Mouse (Mus musculus): Measurements from ENCODE around the gene Srcap.
"Not testable (repeated sequence)": the region's sequence is repeated elsewhere in the genome, so short reads cannot be mapped to it uniquely, and the experiment has no call there.

Gene Srcap

DNA sequence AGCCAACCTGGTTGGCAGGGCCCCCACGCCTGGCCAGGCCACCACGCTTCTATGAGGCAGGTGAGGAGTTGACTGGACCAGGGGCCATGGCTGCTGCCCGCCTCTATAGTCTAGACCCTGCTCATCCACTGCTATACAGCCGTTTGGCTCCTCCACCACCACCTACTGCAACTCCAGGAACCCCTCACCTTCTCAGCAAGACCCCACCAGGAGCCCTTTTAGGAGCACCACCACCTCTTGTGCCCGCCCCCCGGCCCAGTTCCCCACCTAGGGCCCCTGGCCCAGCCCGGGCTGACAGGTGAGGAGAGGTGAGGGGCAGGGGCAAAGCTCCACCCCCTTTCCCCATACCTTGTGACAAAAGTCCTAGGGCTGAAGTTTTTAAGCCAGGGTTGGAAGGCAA lies 21.8 kb upstream of the Srcap start:
- DNase-seq (ENCODE audit: low spot score in 2 of 2), result no peak

DNA sequence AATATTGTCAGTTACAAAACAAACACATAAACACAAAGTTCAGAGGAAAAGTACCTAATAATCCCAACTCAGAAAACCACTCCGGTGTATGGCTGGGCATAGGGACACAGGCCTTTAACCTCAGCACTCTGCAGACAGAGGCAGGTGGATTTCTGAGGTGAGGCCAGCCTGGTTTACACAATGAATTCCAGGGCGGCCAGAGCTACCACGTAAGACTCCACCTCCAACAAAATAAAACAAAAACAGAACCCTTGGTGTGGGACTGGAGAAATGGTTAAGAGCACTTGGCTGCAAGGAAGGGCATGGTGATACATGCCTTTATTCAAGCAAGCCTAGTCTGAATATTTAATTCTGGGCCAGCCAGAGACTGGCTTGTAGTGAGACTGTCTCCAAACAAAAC lies 19.9 kb upstream of the Srcap start:
- DNase-seq (ENCODE audit: low spot score in 2 of 2), result no peak

DNA sequence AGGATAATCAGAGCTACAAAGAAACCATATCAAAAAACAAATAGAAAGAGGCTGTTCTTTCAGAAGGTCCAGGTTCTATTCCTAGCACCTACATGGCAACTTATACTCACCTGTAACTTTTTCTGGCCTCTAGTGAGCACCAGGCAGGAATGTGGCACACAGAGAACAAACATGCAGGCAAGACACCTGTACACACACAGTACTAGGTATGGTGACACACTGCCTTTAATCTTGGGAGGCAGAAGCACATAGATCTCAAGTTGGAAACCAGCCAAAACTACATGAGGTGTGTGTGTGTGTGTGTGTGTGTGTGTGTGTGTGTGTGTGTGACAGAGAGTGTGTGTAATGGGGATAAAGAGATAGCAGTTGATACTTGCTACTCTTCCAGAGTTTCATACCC lies 17.1 kb upstream of the Srcap start:
- DNase-seq (ENCODE audit: low spot score in 2 of 2), result no peak

DNA sequence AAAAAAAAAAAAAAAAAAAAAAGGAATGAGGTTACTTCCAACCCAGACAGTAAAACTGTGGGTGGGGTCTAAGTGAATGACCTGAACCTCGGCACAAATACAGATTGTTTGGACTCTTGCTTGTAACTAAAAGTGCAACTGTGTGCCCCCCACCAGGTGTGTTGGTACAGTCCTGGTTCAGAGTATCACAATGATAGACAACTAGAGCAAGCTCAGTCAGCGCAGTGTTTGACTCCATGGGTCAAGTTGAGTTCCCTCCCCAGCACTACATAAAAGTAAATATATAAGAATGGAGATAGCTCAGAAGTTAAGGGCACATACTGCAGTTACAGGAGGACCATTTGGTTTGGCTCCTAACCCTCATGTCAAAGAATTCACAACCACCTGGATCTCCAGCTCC lies 14.4 kb upstream of the Srcap start:
- DNase-seq (ENCODE audit: low spot score in 2 of 2), result no peak

DNA sequence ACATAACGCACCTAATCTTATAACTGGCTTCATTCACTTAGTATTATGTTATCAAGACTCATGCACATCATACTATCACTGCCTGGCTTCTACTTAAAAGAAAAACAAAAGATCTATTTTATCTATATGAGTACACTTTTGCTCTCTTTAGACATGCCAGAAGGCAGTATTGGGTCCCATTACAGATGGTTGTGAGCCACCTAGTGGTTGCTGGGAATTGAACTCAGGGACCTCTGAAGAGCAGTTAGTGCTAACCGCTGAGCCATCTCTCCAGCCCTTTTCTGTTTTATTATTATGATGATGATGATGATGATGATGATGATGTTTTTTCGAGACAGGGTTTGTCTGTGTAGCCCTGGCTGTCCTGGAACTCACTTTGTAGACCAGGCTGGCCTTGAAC lies 13.4 kb upstream of the Srcap start:
- peak; percentile 27 to 59 for DNase-seq (ENCODE audit: low spot score in 2 of 2)

DNA sequence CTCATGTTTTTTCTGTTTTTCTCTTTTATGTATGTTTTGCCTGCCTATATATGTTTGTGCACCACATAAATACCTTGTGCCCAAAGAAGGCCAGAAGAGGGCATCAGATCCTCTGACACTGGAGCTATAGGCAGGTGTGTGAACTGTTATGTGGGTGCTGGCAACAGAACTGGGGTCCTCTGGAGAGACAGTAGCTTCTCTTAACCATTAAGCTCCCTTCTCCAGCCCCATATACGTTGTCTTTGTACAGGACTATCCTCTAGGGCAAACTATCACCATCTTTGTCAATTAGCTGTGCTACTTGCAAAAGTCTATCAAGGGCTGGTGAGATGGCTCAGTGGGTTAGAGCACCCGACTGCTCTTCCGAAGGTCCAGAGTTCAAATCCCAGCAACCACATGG lies 3.5 kb upstream of the Srcap start:
- no peak for DNase-seq (ENCODE audit: low spot score in 2 of 2)

DNA sequence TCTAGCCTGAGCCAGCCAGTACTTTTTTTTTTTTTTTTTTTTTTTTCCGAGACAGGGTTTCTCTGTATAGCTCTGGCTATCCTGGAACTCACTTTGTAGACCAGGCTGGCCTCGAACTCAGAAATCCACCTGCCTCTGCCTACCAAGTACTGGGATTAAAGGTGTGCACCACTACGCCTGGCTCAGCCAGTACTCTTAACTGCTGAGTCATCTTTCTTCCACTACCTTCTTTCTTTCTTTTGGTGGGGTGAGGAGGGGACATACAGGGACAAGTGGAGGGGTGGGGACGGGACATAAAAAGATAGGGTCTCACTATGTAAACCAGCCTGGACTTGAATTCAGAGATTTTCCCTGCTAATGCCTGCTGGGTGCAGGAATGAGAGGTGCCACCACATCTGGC lies 2.0 kb upstream of the Srcap start:
- DNase-seq (ENCODE audit: low spot score in 2 of 2), result not testable (repeated sequence)

DNA sequence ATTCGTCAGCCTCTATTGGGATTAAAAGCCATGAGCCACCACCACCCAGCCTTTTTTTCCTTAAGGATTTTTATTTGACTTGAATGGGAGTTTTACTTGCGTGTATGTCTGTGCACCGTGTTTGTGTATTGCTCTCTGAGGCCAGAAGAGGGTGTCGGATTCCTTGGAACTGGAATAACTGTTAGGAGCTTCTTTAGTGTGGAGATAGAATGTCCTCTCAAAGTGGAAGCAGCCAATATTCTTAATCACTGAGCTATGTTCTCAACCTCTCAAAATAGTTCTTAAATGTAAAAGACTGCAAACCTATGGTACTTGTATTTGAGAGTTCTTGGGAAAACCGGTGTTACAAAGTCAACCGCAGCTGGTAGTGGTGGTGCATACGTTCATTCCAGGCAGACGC lies 542 bp upstream of the Srcap start:
- no peak for DNase-seq (ENCODE audit: low spot score in 2 of 2)

DNA sequence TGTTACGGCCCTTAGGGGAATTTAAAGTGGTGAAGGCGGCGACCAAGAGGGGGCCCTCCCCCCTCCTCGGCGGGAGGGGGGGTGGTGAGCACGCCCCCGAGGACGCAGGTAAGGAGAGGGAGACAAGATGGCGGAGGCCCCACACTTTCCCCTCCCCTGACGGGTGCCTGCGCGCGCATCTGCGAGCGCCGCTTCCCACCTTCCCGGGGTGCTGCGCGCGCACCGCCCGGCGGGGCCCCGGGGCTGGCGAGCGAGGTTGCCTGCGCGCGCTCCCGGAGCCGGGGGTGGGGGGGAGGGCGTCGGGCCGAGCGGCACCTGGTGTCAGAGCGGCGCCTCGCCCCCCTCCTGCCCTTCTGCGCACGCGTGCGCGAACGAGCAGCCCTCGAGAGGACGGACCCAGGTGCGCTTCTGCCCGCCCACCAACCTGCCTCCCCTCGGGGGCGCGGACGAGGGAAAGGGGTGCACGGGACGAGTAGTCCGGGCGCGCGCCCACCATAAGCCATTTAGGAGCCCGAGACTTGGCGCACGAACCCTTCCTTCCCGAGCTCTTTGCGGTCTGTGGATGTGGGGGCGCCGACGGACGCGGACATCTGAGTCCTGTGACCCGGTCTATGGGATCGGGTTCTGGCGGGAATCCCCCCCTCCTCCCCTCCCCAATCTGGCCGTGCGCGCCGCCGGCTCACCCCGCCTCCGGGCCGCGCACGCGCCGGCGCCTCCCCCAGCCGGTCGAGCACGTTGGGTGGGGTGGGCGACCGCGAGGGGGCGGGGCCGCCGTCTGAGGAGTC lies 640 bp downstream of the Srcap start:
- peak; percentile 87 to 91 for DNase-seq (ENCODE audit: low spot score in 2 of 2)

DNA sequence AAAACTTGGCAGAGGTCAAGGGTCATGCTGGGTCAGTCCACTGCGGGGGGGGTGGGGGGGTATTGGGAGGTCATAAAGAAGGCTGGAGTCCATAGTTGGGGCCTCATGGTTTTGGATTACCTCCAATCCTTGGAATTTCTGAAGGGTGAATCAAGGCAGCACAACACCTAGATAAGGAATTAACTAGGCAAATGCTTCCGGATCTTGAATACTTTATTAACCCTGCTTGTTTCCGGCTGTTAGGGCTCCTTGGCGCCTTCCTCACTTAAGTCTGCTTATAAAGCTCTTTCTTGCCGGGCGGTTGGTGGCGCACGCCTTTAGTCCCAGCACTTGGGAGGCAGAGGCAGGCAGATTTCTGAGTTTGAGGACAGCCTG lies 1.2 kb downstream of the Srcap start:
- peak in 1 of 2 experiments; percentile 17 for DNase-seq (ENCODE audit: low spot score in 2 of 2)

DNA sequence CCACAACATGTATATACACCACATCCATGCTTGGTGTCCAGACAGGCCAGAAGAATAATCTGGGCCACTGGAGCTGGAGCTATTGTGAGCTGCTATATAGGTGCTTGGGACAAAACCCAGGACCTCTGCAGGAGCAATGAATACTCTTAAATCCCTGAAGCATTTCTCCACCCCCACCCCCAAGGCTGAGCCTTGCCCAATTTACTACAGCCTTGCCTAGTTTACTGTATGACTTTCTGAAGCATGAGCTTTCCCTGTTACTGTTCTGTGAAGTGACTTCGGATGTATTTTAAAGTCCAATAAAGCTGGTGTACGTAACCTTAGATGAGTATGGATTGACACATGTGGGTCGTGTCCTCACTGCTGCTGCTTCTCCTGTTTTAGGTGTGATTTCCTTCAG lies 2.0 kb downstream of the Srcap start:
- DNase-seq (ENCODE audit: low spot score in 2 of 2), result no peak

DNA sequence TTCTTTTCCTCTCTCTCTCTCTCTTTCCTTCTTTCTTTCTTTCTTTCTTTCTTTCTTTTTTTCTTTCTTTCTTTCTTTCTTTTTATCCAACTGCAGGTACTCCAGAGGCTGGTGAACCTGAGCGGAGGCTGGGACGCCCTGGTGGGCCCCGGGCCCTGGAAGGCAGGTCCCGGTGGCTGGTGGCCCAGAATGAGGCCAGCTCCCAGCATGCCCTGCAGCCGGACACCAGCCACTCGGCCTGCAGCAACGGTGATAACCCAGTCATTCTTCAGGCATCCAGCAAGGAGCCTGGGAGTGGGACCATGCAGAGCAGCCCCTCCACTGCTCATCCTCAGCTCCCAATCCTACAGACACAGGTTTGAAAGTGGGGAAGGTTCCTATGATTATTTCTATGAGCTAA lies 4.1 kb downstream of the Srcap start:
- DNase-seq (ENCODE audit: low spot score in 2 of 2), result no peak

DNA sequence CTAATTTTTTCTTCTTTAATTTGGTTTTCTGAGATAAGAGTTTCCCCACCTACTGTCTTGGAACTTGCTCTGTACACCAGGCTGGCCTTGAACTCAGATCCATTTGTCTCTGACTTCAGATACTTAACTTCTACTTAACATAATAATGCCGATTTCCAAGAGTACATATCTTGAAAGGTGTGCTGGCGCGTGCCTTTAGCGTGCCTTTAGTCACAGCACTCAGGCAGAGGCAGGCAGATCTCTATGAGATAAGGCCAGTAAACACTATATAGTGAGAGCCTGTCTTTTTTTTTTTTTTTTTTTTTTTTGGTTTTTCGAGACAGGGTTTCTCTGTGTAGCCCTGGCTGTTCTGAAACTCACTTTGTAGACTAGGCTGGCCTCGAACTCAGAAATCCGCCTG lies 4.6 kb downstream of the Srcap start:
- no peak for DNase-seq (ENCODE audit: low spot score in 2 of 2)

DNA sequence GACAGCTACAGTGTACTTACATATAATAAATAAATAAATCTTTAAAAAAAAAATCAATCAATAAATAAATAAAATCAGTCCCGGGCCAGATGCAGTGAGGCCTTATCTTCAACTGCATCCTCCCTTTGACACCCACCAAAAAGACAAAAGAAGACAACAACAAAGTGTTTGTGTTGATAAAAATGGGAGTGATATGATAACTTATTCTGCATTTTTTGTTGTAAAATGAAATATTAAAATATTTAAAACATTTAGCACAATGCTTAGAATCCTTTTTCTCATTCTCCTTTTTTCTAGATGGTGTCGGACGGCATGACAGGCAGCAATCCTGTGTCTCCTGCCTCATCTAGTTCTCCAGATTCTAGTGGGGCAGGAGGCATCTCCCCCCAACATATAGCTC lies 7.5 kb downstream of the Srcap start, which contains the start of gene Gm42715:
Gene Gm42715 (plus strand): TSS at position 301 of the 400 bp plus-strand sequence.
- no peak for DNase-seq (ENCODE audit: low spot score in 2 of 2)

DNA sequence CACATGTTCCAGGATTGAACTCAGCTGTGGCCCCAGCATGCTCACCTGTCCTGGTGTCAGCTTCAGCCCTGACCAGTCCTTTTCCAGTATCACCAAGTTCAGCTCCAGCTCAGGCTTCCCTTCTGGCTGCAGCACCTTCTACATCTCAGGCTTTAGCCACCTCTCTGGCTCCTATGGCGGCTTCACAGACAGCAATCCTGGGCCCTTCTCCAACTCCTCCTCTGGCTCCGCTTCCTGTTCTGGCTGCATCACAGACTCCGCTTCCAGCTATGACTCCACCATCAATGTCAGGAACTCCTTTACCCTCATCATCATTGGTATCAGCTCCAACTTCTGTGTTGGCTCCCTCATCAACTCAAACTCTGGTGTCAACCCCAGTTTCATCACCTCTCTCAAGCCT lies 29.9 kb downstream of the Srcap start:
- no peak for DNase-seq (ENCODE audit: low spot score in 2 of 2)

DNA sequence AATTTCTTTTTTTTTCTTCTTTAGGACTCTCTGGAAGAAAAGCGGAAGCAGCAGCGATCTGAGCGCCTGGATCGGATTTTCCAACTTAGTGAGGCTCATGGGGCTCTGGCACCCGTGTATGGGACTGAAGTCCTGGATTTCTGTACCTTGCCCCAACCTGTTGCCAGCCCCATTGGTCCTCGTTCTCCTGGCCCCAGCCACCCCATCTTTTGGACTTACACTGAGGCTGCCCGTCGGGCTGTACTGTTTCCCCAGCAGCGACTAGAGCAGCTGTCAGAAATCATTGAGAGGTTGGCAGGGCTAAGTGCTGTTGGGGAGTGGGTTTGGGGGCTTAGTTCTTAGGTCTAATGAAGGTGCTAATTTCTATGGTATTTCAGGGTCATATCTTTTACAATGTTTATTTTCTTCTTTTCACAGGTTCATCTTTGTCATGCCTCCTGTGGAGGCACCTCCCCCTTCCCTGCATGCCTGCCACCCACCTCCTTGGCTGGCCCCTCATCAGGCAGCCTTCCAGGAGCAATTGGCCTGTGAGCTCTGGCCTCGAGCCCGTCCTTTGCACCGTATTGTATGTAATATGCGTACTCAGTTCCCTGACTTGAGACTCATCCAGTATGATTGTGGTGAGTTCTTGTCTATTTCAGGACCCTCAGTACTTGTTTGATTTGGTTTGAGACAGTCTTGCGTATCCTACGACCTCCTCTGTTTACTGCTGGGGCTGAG lies 37.5 kb downstream of the Srcap start:
- no peak for DNase-seq (ENCODE audit: low spot score in 2 of 2)

DNA sequence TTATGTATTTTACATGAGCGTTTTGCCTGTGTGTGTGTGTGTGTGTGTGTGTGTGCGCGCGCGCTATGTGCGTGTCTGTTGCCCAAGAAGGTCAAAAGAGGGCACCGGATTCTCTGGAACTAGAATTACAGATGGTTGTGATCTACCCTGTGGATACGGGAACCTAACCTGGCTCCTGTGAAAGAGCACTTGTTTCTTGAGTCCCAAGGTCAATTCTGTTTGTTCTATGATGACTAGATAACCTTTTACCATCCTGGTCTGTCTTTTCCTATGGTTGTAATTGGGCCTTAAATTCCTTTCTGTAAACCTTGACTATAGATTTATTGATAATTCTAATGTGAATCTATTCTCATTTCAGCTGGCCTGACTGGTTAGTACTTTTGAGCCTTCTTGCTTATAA lies 39.8 kb downstream of the Srcap start:
- DNase-seq (ENCODE audit: low spot score in 2 of 2), result no peak

DNA sequence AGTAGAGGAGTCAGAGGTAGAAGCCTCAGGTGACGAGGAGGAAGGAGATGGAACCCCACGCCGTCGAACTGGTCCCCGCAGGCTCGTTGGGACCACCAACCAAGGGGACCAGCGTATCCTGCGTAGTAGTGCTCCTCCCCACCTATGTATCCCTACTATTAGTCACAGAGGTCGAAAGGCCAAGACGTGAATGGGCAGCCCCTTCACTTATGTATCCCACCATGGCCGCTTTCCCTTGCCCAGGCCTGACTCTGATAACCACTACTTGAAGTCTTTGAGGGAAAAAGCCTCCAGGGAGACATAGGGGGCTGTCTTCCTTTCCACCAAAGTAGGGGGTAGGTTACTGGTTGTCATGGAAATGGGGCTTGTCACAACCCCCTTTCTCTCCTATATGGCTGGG lies 48.8 kb downstream of the Srcap start:
- no peak for DNase-seq (ENCODE audit: low spot score in 2 of 2)

DNA sequence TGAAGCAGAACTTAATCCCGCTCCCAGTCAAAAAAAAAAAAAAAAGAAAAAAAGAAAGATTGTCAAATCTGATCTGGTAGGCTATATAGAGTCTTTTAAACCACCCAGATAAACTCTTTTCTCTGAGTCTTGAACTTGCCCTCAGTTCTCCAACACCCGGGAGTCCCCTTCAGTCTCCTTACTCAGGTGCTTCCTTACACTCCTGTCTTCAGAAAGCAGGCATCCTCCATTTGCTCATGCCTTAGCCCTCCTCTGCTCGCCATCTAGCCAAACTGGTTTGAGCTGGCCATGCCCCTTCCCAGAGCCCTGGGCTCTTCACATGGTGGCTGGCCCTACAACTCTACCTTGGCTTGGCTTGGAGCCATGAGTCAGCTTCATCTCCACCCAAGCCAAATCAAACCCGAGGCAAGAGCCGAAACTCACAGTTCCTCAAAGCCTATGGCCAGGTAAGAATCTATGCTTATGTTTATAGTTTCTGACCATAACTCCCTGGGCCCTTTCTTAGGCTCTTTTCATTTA lies 49.6 kb downstream of the Srcap start, which contains the start of gene Tmem265:
Gene Tmem265 (plus strand): TSS at position 51 of the 519 bp plus-strand sequence.
- no peak for DNase-seq (ENCODE audit: low spot score in 2 of 2)

DNA sequence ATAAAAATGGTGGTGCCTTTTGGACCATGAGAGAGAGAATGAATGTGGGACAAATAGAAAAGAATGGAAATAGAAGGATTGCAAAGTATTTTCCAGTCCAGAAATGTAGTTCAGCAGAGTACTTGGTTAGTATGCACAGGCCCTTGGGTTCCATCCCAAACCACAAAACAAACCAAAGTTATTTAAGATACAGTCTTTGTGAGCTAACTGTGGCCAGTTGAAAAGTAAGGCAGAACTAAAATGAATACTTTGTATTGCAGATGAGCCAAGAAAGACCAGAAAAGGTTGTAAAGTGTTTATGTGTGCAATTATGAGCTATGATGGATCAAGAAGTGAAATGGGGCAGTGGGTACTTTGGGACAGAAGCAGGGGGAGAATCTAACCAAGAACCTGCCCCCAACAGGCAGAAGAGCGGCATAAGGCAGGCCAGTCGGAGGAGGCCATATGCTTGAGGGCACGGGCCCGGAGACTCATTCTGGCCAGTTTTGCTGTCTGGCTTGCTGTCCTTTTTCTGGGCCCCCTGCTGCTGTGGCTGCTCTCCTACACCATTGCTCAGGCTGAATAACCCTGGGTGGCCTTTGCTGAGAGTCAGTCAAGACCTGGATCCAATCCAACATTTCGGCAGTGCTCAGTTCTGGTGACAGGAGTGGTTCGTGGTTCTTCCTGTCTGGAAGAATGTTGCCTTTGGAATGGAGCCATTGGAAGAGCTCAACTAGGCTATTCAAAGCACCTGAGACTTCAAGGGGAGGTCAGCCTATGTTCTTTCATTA lies 52.8 kb downstream of the Srcap start:
- no peak for DNase-seq (ENCODE audit: low spot score in 2 of 2)

DNA sequence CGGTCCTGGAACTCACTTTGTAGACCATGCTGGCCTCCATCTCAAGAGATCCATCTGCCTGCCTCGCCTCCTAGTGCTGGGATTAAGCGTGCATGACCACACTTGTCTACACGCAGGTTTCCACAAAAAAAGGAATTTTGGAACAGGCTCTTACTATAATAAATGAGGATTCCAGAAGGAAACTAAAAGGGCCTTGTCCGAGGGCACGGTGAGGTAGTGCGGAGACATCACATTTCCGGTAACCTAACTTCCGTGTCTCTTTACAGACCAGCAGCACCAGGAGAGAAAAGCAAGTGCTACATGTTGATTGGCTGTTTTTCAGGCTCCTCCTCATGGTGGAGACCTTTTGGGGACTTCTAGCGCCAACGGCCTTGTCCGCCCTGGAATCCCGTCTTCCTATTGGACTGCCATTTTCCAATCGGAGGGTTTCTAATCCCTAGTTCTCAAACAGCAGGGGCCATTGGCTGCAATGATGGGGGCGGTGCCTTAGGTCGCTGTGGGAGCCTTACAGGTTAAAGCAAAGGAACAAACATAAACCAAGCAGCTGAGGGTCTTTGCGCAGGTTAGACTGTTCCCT lies 61.2 kb downstream of the Srcap start, which contains the start of gene Phkg2:
Gene Phkg2 (plus strand): TSS at position 446 of the 577 bp plus-strand sequence.
- DNase-seq (ENCODE audit: low spot score in 2 of 2), result peak; percentile 73 to 77

DNA sequence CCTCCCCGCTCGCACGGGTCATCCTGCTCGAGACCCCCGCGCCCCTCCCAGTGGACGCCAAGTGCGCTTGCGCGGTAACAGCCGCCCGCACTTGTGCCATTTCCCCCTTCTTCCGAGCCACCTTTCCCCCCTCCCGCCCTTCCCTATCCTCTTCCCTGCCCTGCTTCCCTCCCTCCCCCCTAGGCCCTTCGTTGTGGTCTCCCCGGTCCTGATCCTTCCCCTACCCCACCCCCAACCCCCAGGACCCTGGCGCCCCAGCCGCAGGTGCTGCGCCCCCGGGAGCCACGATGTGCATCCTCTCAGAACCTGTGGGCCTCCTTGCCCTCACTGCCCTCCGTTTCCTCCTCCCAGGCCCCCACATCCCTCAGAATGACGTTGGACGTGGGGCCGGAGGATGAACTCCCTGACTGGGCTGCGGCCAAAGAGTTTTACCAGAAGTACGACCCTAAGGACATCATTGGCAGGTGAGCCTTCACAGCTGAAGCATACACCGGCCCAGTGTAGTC lies 61.8 kb downstream of the Srcap start:
- no peak for DNase-seq (ENCODE audit: low spot score in 2 of 2)
